Mouse (Mus musculus): ENCODE measurements around the gene Dcaf17.

DNA sequence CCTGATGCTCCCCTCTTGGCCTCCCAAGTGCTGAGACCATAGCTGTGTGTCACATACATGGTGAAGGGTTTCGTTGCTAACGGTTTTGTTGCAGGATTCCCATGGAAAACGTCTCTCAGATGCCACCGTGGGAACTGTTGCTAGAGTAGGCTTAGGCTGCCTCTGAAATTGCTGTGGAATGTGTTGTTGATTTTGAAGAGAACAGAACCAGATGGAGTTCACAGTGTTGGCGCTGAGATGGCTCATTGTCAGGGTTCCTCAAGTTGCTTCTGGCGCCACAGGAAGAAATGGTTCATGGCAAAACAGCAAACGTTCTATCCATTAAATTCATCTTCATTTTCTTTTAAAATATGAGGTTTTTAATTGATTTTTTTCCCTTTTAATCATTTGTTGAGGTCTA, 27.3 kb downstream of the Dcaf17 start:
- TF ChIP-seq POLR2A (IDR thresholded peaks at IDR 0.05; ENCODE audit: low read depth, low read length) (no peak), CTCF (IDR thresholded peaks at IDR 0.05; ENCODE audit: extremely low read depth, insufficient read depth, insufficient read length, insufficient replicate concordance) (no peak)
